Comparison of ENCODE assay signal across 8 mouse cellular contexts in the genomic region with DNA sequence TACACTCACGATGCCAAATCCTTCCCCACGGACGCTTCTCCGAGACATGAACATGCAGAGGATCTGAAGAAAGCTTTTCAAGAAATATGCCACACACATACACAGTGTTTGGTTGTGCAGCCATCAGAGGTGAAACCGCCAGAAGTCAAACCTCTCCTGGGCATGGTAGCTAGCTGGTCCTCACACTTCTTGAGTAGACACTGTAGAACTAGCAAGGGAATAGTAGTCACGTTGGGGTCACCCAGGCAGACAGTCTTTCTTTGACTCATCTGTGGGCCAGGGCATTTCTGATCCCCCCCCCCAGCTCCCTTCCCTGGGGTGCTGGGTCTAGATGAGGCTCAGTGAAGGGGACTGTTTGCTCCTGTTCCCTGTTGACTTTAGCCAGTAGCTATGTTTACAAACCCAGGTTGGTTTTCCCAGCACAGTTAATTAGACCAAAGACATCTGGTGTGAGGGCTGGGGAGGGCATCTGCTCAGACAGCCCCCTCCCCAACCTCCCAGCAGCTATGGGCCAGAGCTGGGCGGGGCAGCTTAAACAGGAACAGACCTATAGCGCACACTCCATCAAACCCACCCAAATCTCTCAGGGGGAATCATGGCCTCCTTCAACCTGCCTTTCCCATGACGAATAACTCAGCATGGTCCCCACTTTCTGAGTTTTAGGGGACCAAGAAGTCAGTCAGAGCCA. TPM values are rescaled to one million over a fixed set of nuclear protein-coding genes. Genes with fewer than 3 reads are reported as not detected.
DNase-seq lines count a peak whose midpoint lies in the region; ATAC-seq and TF ChIP-seq lines count a peak whose summit lies in the region.

No protein-coding gene starts in this region.

- no peak for TF ChIP-seq CTCF in layer of hippocampus, adult 2 months (conservative IDR thresholded peaks at IDR 0.05)

- H3K4me1 ChIP-seq in forebrain, embryonic 12.5 days, result peaks cover 46% of the 10 kb centered on the region
- H3K4me1 ChIP-seq in limb, embryonic 10.5 days, result peaks cover 66% of the 10 kb centered on the region
- peaks cover 27% of the 10 kb centered on the region; the same call in 1 of the 2 replicates for H3K4me1 ChIP-seq in neural tube, embryonic 14.5 days (ENCODE audit: control insufficient read depth, insufficient read depth, low read length)

- H3K27me3 ChIP-seq in forebrain, embryonic 12.5 days, result peaks cover 57% of the 10 kb centered on the region
- peaks cover 88% of the 10 kb centered on the region for H3K27me3 ChIP-seq in limb, embryonic 10.5 days (ENCODE audit: low read depth, poor library complexity, severe bottlenecking)
- H3K27me3 ChIP-seq in neural tube, embryonic 14.5 days (ENCODE audit: control insufficient read depth, insufficient read depth, low read length), result no peaks in the 10 kb centered on the region

- DNase-seq in layer of hippocampus, adult 2 months (ENCODE audit: low spot score in 2 of 2), result no peak
- DNase-seq in layer of hippocampus, adult 11-12 months (ENCODE audit: low spot score), result no peak
- DNase-seq in limb, embryonic 10.5 days (ENCODE audit: low spot score), result peak; percentile 72
- no peak for DNase-seq in frontal cortex, postnatal 10 days (ENCODE audit: low spot score in 2 of 2)
- DNase-seq in gastrocnemius, adult 18-20 months (ENCODE audit: low spot score), result no peak

- H3K36me3 ChIP-seq in forebrain, embryonic 12.5 days (replicated peaks), result no peaks in the 10 kb centered on the region
- H3K36me3 ChIP-seq in limb, embryonic 10.5 days, result peaks cover 7% of the 10 kb centered on the region; the same call in 1 of the 2 replicates
- H3K36me3 ChIP-seq in neural tube, embryonic 14.5 days (ENCODE audit: control insufficient read depth, insufficient read depth, low read length), result no peaks in the 10 kb centered on the region

- no peak overlapping the region for H3K4me3 ChIP-seq in layer of hippocampus, adult 2 months
- H3K4me3 ChIP-seq in forebrain, embryonic 12.5 days (replicated peaks), result peak overlapping the region; percentile 69; the same call in 1 of the 2 replicates
- peak overlapping the region; percentile 80 for H3K4me3 ChIP-seq in limb, embryonic 10.5 days
- H3K4me3 ChIP-seq in neural tube, embryonic 14.5 days (ENCODE audit: low read depth, low read length), result no peak overlapping the region

- WGBS in forebrain, embryonic 12.5 days, result 40% methylated on average over 9 of the region's 9 CpGs
- 43% methylated on average over 9 of the region's 9 CpGs for WGBS in limb, embryonic 10.5 days
- WGBS in neural tube, embryonic 14.5 days, result 51% methylated on average over 9 of the region's 9 CpGs

- H3K9ac ChIP-seq in forebrain, embryonic 12.5 days, result peak overlapping the region; percentile 87; the same call in 1 of the 2 replicates
- no peak overlapping the region for H3K9ac ChIP-seq in neural tube, embryonic 14.5 days (replicated peaks; ENCODE audit: low read depth, low read length)

- H3K27ac ChIP-seq in layer of hippocampus, adult 2 months, result peak overlapping the region; percentile 93
- peak overlapping the region; percentile 87 for H3K27ac ChIP-seq in forebrain, embryonic 12.5 days
- H3K27ac ChIP-seq in limb, embryonic 10.5 days, result peak overlapping the region; percentile 95
- no peak overlapping the region for H3K27ac ChIP-seq in neural tube, embryonic 14.5 days (ENCODE audit: low read depth, low read length)

- no peak for ATAC-seq in forebrain, embryonic 12.5 days (ENCODE audit: low FRiP score)
- no peak for ATAC-seq in neural tube, embryonic 14.5 days (ENCODE audit: low read depth)
- no peak for ATAC-seq in cerebellum, adult (ENCODE audit: insufficient number of reproducible peaks, low FRiP score, low TSS enrichment)

- no peaks in the 10 kb centered on the region for H3K9me3 ChIP-seq in forebrain, embryonic 12.5 days
- no peaks in the 10 kb centered on the region for H3K9me3 ChIP-seq in limb, embryonic 10.5 days (replicated peaks)
- H3K9me3 ChIP-seq in neural tube, embryonic 14.5 days (ENCODE audit: control insufficient read depth, low read length), result no peaks in the 10 kb centered on the region

- H3K4me2 ChIP-seq in forebrain, embryonic 12.5 days, result peak overlapping the region; percentile 96
- 0 out of 2 replicates have a peak overlapping the region, but pooled peaks have one; percentile 11 for H3K4me2 ChIP-seq in neural tube, embryonic 14.5 days (ENCODE audit: low read depth, low read length)

RNA-seq across cellular contexts. Expression of a gene that starts 1.7 kb away (rescaled TPM):
- total RNA-seq in layer of hippocampus, adult 2 months (2021), result 10 to 100 TPM; 12.6 to 15.3 TPM
- 7.1 and 10.8 TPM in 2 replicates for polyA plus RNA-seq in forebrain, embryonic 12.5 days (2016; fragmentation: Nextera tagmentation; extraction: Ambion mirVana)
- 32.4 and 34.8 TPM in 2 replicates for polyA plus RNA-seq in limb, embryonic 10.5 days (2016; fragmentation: Nextera tagmentation; extraction: Ambion mirVana)
- 3.9 and 4.8 TPM in 2 replicates for polyA plus RNA-seq in neural tube, embryonic 14.5 days (2014; fragmentation: Nextera tagmentation; extraction: Ambion mirVana)
- 100 to 1,000 TPM in 1 of 2 experiments, 10 to 100 TPM in 1; 78.1 to 111 TPM for total RNA-seq in gastrocnemius, adult 18-20 months (2021)

Comparison
In these comparisons a context has a peak if more than half of its experiments do, and no peak if none do; other contexts are left out.
1. H3K4me3 ChIP-seq: peak in forebrain, embryonic 12.5 days (single experiment) and limb, embryonic 10.5 days (single experiment); none in layer of hippocampus, adult 2 months (single experiment) and neural tube, embryonic 14.5 days (single experiment).